Mouse (Mus musculus) retina, embryonic 14.5 days (tissue): ENCODE measurements around the gene Manbal.
A peak's percentile ranks its signal among the peaks of the same experiment; 100 is the strongest.

Experiments
- DNase-seq: peaks from one replicate; pipeline ENCODE4 v3.0.0-alpha.2; 2015; ENCODE audit warnings: low spot score

Manbal gene

DNA sequence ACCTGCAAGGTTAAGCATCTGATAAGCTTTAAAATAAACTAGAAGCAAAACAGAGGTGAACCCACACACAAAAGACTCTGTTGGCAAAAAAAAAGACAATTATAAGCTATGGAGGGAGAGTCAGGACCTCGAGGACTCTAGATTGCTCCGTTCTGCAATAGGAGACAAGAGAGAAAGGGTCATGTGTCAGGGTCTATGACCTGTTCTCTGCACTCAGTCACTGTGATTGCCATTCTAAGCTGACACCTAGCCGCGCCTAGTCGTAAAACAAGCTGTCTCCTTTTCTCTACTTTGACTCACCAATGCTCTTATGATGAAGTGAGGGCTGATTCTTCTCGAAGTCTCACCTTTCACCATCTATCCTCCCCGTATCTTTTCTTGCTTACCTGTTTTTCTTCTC, 45.1 kb downstream of the Manbal start:
- DNase-seq, result no peak

DNA sequence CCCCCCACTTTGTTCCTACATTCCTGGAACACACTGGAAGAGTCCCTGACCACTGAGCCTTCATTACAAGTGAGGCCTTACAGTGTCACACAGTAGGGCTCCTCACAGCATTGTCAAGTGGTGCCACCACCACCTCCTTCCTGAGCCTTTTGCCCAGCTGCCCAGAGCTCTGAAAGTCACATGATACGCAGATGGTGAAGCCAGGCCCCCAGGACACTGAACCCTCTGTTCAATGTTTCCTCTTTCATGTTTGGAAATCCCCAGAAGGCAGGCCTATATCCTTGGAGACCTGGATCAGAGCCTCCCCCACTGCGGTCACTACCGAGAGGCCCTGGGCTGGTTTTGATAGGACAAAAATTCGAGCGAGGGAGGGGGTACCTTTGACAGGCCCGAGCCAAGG, 49.8 kb downstream of the Manbal start:
- no peak for DNase-seq

DNA sequence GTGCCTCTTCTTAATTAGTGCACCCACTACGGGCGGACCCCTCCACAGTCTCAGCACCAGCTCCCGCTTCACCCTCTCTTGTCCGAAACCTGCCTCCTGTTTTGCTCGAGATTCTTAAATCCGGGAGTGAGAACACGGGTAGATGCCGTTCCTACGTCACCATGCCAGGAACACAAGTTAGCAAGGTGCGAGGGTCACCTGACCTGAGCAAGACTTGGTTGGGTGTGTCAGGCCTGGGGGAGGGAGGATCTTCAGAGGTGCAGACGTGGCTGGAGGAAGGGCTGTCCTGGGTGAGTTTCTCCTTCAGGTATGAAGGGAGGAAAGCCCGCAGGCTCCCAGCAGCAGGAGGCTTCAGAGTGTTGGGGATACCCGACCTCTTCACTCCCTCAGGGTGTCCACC, 50.8 kb downstream of the Manbal start, which contains the start of gene Src:
Src (plus strand) TSS at position 239 of the 400 bp plus-strand sequence.
- no peak for DNase-seq

DNA sequence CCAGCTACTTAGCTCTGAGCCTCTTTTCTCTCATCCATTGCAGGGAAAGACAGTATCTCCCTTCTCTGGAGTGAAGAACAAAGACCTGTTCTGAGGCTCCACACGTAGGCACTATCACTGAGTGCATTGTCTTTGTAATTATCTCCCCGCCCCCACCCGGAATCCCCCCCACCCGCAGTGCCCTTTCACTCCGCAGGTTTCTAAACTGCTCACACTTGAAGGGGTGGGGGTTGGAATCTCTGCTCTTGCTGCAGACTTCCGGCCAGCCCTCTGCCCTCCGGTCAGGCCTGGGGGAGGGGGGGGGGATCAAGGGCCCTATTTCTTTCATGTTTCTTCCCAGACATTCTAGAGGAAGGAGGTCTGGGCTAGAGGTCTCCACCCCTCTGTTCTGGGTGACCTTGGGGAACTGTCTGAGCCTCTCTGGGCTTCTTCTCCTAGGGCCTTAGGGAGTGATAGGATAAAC, 51.2 kb downstream of the Manbal start:
- peak; percentile 22 for DNase-seq

DNA sequence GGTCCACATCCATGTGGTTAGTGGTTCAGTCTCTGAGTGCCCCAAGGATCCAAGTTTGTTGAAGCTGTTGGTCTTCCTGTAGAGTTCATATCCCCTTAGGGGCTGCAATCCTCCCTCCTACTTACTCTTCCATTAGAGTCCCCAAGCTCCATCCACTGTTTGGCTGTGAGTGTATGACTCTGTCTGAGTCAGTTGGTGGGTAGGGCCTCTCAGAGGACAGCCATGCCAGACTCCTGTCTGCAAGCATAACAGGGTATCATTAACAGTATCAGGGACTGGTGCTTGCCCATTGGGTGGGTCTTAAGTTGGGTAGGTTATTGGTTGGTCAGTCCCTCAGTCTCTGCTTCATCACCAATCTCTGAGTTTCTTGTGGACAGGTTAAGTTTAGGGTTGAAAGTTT, 52.1 kb downstream of the Manbal start:
- no peak for DNase-seq

DNA sequence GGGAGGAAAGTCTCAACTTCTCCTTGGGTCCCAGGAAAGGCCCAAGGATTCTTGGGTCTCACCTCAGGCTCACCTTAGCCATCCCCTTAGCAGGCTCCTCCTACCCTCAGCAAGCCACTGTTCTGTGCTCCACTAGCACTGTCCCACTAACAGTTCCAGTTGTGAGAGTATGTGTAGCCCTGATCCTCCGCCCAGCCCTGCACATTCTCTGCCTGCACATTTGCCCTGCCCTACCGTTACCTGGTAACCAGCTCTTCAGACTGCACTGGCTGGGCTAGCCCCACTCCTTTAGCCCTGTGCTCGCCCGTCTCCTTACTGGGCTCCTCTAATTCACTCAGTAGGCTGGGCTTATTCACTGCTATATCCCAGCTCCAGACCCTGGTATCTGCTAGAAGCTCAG, 53.0 kb downstream of the Manbal start:
- no peak for DNase-seq

DNA sequence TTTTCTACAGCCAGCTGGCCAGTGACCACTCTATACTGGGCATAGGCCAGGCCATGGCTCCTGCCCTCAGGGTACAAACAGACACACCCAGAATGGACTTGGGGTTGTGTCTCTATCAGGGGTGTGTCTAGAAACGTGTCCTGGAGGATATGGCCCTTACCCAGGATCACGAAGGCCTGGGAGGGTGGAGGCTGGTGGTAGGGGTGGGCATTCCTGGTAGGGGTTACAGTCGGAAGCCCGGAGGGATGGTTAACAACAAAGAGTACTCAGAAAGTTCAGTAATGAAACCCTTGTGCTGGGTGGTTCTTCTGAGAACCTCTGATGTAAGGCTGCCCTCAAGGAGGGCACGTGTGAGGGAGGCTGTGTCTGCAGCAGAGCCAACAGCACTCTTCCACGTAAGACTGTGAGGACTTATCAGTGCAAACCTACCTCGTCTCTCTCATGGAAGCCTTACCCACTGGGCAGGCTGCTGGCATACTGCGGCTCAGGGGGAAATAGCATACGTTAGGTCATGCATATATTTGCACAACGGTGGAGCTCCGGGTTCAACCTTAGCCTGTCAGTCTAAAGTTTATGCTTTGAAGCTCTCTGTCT, 54.8 kb downstream of the Manbal start:
- no peak for DNase-seq

DNA sequence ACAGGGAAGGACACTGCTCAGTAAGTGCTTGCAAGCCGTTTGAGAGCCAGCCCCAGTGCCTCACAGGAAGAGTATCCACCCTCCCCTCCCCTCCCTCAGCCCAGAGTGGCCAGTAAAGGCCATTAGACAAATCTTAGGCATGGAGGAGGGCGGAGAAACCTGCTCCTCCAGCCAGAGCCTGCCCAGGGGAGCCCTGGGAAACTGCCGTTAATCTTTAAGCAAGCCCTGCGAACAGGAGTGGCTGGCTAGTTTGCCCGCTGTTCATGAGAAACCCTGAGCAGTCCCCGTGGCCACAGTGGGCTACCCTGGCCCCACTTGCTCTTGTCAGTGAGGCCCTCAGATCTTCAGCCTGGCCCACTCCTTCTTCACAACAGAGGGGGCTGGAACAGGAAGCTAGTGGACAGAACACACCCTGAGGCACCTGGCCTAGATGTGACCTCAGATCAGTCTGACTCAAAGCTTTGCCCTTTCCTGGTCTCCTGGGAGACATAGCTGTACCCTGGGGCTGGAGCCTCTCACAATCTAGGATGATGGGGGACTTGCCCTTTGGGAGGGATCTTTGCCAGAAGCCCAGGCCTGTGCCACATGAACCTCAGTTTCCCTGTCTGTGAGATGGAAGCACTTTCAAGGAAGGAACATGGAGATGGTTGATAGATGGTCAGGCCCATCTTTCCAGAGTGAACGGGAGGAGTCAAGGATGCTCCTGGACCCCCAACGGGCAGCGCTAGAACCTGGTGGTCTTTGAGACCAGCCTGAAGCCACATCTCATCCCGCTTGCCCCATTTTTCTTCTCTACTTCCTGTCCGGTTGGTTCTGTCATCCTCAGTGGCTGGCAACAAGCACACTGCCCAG, 55.7 kb downstream of the Manbal start:
- peak; percentile 61 for DNase-seq

DNA sequence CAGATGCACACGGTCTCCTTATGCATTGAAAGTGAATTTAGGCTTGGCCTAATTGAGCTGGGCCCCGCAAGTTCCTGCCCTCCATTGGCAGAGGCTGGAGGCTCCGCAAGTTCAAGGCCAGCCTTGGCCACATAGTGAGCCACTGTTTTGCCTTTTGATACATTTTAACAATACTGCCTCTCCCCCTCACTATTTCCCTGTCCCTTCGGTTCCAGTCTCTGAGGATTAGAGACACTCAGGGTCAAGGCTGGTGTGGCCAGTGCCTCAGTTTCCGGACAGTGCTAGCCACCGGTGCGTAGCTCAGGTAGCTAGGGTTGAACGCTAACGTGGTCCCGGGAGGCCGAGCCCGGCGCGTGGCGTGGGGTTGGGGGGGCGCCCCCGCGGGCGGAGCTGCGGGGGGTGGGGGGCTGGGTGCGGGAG, 56.3 kb downstream of the Manbal start:
- DNase-seq, result peak; percentile 46

DNA sequence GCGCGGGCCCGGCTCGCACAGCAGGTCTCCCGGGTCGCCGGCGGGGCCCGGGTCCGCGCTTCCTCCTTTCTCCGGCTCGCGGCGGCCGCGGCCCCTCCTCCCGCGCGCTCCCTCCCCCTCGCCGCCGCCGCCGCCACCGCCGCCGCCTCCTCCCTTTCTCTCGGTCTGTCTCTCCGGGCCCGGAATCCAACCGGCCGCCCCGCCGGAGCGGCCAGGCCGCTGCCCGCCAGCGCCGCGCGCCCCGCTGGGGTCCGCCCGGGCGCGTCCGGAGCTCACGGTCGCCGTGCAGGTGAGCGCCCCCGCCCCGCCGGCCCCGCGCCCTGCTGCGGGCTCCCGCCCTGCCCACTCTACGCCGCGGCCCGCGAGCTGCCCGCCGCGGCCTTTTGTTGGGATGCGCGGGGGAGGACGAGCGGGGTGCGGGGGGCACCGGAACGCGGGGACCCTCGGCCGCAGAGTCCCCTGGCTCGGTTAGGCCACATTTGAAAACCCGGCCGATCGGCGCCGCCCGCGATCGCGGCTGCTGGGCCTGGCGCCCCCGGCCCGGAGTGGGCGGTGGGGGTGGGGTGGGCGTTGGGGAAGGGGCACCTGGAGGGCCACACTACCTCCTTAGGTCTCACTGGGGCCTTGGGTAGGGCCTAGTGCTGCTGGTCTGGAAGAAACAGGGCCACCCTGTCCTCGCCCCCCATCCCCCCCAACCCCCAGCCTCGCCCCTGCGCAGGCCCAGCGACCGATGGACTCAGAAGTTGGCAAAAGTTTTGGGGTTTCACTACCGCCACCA, 56.9 kb downstream of the Manbal start:
- peak; percentile 46 for DNase-seq

DNA sequence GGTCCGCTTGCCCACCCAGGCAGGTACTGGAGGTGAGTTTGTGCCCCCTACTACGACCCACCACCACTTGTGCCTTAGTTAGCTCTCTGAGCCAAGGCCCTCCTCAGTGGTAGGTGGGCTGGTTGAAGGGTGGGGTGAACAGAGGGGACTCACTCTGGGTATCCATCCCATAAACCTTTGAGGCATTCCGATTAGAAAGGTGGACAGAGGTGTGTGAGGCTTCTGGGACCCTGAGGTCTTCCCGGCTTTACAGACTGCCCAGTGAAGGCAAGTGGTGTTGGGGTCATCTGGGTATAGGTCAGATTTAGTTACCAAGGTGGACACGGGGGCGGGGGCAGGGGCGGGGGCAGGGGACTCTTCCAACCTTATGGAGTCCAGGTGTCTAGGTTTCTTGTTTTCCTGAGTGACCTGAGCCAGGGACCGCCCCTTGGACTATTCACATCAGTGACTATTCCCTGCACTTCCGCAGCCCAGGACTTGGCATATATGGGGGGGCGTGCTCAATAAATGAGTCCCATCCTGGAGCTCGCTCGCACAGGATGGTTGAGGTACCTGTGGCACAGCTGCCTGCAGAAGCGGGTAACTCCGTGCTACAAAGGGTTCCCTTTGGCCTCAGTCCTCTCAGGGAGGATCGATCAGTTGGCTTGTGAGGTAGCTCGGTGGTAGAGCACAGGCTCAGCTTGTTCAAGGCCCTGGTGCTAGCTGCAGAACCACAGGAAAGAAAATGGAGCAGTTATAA, 57.7 kb downstream of the Manbal start:
- no peak for DNase-seq

DNA sequence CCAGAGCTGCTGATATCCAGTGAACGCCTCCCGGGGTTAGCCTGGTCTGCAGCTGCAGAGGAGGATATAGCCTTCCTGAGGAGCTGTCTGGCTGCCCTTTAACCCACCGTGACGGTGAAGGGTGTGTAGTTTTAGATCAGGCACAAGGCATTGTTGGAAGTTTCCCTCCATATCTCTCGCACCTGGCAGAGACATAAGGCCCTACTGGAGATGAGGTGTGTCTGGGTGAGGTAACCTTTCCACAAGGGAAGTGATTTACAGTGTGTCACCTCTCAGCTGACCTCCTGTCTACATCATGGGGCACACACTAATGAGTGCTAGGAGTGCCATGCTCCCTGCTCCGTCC, 58.2 kb downstream of the Manbal start:
- DNase-seq, result no peak

DNA sequence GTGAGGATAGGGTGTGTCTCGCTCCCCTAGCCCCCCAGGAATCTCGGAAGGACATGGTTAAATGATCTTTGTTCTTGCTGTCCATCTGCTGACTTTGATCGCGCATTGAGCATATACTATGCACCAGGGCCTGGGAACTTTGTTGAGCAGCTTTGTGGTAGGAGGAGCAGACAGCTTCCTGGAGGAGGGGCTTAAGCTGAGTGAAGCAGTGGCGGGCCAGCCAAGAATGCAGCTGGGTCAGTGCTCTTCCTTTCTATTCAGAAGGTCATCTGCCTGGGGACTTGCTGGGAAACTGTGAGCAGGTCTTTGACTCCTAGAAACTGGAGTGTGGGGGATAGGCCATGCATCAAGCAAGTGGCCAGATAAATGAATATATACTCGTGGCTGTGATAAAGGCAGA, 58.8 kb downstream of the Manbal start:
- DNase-seq, result no peak

DNA sequence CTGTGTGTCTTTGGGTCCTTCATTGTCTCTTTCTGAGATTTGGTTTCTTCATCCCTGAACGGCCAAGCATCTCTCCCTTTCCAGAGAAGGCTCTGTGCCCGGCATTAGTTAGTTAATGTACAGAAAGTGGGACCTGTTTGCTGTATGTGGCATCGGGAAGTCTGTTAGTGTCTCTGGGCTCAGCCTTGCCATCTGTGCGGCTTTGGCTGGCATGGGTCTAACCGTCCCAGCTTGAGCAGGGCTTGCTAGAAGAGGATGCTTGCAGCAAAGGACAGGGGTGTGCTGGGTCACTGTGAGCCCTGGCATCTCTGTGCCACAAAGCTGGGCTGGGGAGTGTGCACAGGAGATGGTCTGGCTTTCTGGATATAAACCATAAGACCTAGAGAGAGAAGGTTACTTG, 59.8 kb downstream of the Manbal start:
- no peak for DNase-seq

DNA sequence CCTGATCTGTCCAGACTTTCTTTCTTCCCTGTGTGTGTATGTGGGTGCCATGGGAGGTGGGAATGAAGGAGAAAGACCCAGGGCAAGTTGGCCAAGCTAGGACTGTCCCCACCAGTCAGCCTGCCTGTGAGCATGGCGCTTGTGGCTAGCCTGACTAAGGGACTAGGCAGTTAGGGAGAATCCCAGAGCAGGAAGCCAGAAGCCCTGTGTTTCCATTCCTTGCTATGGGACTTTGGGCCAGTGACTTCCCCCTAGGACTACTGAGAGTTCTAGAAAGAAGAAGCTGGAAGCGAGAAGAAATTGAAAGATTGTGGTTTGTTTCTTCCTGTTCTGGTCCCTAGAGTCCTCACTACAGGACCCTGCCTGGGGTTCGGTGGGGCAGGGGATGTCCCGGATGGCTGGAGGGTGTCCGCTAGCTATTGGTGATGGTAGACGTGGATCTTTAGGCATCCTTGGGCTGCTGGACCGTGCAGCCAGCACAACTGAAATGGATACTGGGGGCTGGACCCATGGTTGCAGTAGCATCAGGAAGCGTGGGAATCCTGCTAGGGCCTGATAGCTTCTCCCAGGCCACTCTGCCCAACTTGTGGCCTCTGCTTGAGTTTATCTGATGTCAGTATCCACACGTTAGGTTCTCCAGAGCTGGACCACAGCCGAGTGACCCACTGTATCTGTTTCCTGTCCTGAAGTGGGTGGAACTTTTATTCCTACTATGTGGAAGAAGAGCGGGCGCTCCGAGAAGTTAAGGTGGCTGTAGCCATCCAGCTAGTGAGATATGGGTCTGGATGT, 61.2 kb downstream of the Manbal start:
- no peak for DNase-seq

DNA sequence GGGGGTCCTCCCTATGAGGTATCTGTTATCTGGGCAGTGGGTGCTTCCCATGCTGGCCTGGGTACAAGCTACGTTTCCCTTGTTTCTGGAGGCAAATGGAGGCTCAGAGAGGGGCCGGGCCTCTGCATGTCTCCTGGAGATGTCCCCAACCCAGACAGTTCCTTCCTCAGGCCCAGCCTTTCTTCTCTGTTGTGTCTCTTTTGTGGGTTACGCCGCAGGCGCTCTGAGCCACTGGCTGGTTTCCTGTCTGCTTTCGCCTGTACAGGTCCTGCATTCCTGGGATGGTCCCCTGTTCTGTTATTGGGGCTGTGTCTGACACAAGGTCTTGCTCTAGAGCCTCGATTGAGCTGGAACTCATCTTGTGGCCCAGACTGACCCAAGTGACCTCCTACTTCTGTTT, 62.3 kb downstream of the Manbal start:
- no peak for DNase-seq

DNA sequence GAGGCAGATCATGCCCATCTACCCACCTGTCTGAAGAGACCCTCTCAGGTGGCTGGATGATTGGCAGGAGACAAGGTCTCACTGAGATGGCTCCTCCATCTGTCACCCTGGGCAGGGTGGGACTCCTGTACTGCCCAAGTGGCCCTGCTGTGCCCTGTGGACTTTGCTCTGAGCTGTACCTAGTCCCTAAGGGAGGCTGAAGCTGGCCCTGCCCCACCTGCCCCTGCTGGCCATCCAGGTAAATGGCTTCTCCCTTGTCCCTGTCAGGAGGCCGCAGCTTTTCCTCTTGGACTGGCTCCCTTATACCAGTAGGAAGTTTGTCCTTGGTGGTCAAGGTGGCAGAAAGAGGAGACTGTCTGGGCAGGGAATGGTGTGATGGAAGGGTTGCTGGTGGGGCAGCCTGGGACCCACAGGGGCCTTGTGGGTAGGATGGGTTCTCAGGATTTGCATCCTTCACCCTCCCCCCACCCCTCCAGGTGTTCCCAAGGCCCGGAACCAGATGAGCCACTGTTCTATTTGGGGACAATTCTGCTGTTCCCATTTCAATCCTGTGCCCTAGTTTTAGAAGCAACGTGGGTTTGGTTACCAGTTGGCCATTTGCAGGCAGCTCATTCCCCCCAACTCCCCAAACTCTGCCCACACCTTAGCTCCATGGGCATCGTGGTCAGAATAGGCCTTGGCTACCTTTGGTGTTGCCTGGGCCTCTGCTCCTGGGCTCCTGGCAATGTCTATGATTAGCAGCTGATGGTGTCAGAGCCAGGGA, 63.5 kb downstream of the Manbal start:
- DNase-seq, result no peak

DNA sequence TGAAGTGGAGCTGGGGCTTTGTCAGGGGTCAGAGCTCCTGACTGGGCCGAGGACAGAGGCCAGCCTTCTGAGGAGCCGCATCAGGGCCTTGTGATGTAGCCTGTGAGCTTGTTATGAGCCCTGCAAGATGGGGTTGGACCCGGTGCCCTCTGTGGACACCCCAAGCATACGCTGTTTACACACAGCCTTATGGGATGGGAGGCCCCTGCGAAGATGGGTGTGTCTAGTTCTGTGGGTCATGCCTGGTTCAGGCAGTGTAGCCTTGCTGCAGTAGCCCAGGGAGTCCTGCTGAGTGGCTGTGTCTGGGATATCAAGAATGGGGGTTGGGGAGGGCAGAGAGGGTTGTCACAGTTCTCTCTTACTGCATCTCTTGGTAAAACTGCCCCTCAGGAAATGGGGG, 64.5 kb downstream of the Manbal start:
- DNase-seq, result no peak

DNA sequence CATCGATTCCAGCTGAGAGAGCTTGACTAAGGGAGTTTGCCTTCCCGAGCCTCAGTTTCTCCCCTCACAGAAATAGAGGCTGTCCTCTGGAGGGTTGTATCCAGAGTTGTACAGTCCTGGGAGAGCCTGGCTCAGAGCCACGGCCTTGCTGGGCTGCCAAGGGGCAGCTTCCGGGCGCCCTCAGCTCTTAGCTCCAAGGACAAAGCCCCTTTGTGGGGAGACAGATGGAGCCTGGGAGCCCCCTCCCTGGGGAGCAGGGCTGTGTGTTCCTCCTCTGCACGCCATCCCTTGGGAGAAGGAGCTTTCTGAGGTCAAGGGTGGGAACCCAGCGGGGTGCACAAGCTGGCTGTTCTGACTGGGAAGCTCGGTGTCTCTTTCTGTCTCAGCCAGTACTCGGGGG, 65.1 kb downstream of the Manbal start:
- DNase-seq, result no peak

DNA sequence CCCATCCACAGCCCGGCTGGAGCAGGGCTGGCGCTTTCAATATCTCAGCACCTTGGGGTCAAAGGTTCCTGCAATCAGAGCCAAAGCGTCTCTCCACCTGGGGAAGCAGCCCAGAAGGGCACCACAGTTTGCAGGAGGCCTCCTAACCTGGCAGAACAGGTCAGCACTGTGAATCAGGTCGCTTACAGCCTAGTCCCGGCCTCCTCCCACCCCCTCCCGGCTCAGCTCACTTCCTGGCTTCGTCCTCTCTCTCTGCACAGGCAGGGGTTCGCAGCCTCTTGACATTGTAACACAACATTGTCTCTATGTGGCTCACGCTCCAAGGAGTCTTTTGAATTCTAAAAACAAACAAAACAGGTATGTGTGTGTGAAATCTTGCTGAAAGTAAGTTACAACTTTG, 66.6 kb downstream of the Manbal start:
- DNase-seq, result no peak

DNA sequence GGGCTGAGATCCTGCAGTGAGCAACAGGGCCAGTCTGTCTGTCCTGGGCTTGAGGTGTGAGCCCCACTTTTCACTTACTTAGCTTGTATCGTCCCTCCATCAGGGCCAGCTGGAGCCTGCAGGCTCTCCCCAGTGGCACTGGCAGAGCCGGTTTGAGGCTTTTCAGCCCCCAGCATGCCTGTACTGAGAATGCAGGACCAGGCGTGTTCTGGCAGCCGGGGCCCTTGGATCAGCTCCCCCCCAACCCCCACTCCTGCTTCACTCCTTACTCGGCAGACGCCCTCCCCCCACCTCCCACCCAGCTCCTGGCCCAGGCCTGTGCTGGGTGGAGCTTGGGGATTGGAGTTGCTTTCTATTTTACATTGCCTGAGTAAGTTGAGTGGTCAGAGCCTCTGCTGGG, 67.1 kb downstream of the Manbal start:
- DNase-seq, result no peak
